Mouse (Mus musculus): Measurements from ENCODE around the gene Fxyd3.

GRCm38 (mm10) chr7:31034789-31035188 is 41.7 kb downstream of the Fxyd3 start:
- no peak for TF ChIP-seq POLR2A (IDR thresholded peaks at IDR 0.05; ENCODE audit: borderline replicate concordance, insufficient read depth, low read length)
- no peak for TF ChIP-seq CTCF (IDR thresholded peaks at IDR 0.05; ENCODE audit: borderline replicate concordance, insufficient read depth, low read depth, low read length)

Measured in cerebellum, adult 2 months (tissue).